In genomic region chr17:47297965-47298364, GRCm38 (mm10) we compare ENCODE assay signal across 11 mouse cellular contexts.
DNase-seq lines count a peak whose midpoint lies in the region; ATAC-seq and TF ChIP-seq lines count a peak whose summit lies in the region.
"Had no signal": no experiment of that assay in that cellular context is flagged by ENCODE, and none has a peak within 500 bp of the region (broad histone marks: within the 10 kb centered on the region; RNA-seq: fewer than 3 reads in every experiment).

No protein-coding gene starts in this region.

- H3K9ac ChIP-seq in kidney, embryonic 15.5 days, result no peak overlapping the region
- no peak overlapping the region for H3K9ac ChIP-seq in midbrain, postnatal 0 days (replicated peaks; ENCODE audit: low read length, poor library complexity, severe bottlenecking)
- H3K9ac ChIP-seq in midbrain, embryonic 13.5 days (replicated peaks), result no peak overlapping the region
- H3K9ac ChIP-seq: embryonic facial prominence, embryonic 15.5 days; limb, embryonic 15.5 days had no signal

- no peaks in the 10 kb centered on the region for H3K9me3 ChIP-seq in kidney, embryonic 15.5 days (replicated peaks)
- H3K9me3 ChIP-seq in midbrain, postnatal 0 days (ENCODE audit: low read length), result no peaks in the 10 kb centered on the region
- H3K9me3 ChIP-seq in midbrain, embryonic 13.5 days, result no peaks in the 10 kb centered on the region
- H3K9me3 ChIP-seq: embryonic facial prominence, embryonic 15.5 days; limb, embryonic 15.5 days had no signal

- WGBS in kidney, embryonic 15.5 days, result 93% methylated on average over 8 of the region's 8 CpGs
- 91% methylated on average over 8 of the region's 8 CpGs for WGBS in midbrain, postnatal 0 days
- 91% methylated on average over 8 of the region's 8 CpGs for WGBS in midbrain, embryonic 13.5 days

- peaks cover 41% of the 10 kb centered on the region for H3K4me1 ChIP-seq in kidney, embryonic 15.5 days
- H3K4me1 ChIP-seq in midbrain, postnatal 0 days (ENCODE audit: insufficient read depth, low read length), result 0 out of 2 replicates have a peak, but pooled peaks cover 8% of the 10 kb centered on the region
- H3K4me1 ChIP-seq in midbrain, embryonic 13.5 days (replicated peaks), result peaks cover 52% of the 10 kb centered on the region

- no peak overlapping the region for H3K4me3 ChIP-seq in kidney, embryonic 15.5 days (replicated peaks)
- H3K4me3 ChIP-seq in midbrain, postnatal 0 days (ENCODE audit: low read depth, low read length), result no peak overlapping the region
- H3K4me3 ChIP-seq in midbrain, embryonic 13.5 days (replicated peaks), result no peak overlapping the region
- H3K4me3 ChIP-seq: embryonic facial prominence, embryonic 15.5 days; limb, embryonic 15.5 days had no signal

- H3K27ac ChIP-seq in kidney, embryonic 15.5 days, result no peak overlapping the region
- no peak overlapping the region for H3K27ac ChIP-seq in midbrain, postnatal 0 days (ENCODE audit: low read depth, low read length)
- H3K27ac ChIP-seq in midbrain, embryonic 13.5 days, result no peak overlapping the region
- H3K27ac ChIP-seq: embryonic facial prominence, embryonic 15.5 days; limb, embryonic 15.5 days had no signal

- peak; percentile 61 for TF ChIP-seq CTCF in midbrain, postnatal 0 days (IDR thresholded peaks at IDR 0.05)

- peak; percentile 51 for DNase-seq in adrenal gland, adult 2 months
- DNase-seq in adrenal gland, adult 8-10 months, result no peak
- DNase-seq in kidney, postnatal 10 days, result peak; percentile 58
- no peak for DNase-seq in midbrain, postnatal 0 days (ENCODE audit: low spot score)
- DNase-seq in right cerebral cortex, postnatal 4 days, result peak; percentile 78
- DNase-seq: midbrain, embryonic 14.5 days had no signal

- no peaks in the 10 kb centered on the region for H3K36me3 ChIP-seq in kidney, embryonic 15.5 days
- H3K36me3 ChIP-seq in midbrain, postnatal 0 days (ENCODE audit: insufficient read depth, low read length), result no peaks in the 10 kb centered on the region
- no peaks in the 10 kb centered on the region for H3K36me3 ChIP-seq in midbrain, embryonic 13.5 days
- H3K36me3 ChIP-seq: embryonic facial prominence, embryonic 15.5 days; limb, embryonic 15.5 days had no signal

- no peaks in the 10 kb centered on the region for H3K27me3 ChIP-seq in kidney, embryonic 15.5 days
- H3K27me3 ChIP-seq in midbrain, postnatal 0 days (ENCODE audit: insufficient read depth, low read length), result no peaks in the 10 kb centered on the region
- H3K27me3 ChIP-seq in midbrain, embryonic 13.5 days, result no peaks in the 10 kb centered on the region
- H3K27me3 ChIP-seq: embryonic facial prominence, embryonic 15.5 days; limb, embryonic 15.5 days had no signal

- no peak overlapping the region for H3K4me2 ChIP-seq in kidney, embryonic 15.5 days
- no peak overlapping the region for H3K4me2 ChIP-seq in midbrain, postnatal 0 days (ENCODE audit: low read depth, low read length, poor library complexity, severe bottlenecking)
- no peak overlapping the region for H3K4me2 ChIP-seq in midbrain, embryonic 13.5 days (replicated peaks)
- H3K4me2 ChIP-seq: embryonic facial prominence, embryonic 15.5 days; limb, embryonic 15.5 days had no signal

- ATAC-seq in kidney, embryonic 15.5 days (replicated peaks; ENCODE audit: low FRiP score), result no peak
- no peak for ATAC-seq in midbrain, postnatal 0 days (ENCODE audit: low FRiP score)
- no peak for ATAC-seq in midbrain, embryonic 13.5 days
- no peak for ATAC-seq in erythroid progenitor cell, adult 5-6 weeks (replicated peaks; ENCODE audit: low FRiP score, poor library complexity, severe bottlenecking)

Comparison
In these comparisons a context has a peak if more than half of its experiments do, and no peak if none do; other contexts are left out.
1. DNase-seq: peak in adrenal gland, adult 2 months (single experiment), kidney, postnatal 10 days (single experiment) and right cerebral cortex, postnatal 4 days (single experiment); none in adrenal gland, adult 8-10 months (single experiment) and midbrain, postnatal 0 days (single experiment).